Mouse (Mus musculus) E14TG2a.4 (cell line): ENCODE results near the gene Gm4952.

Experiments
- H3K27me3 ChIP-seq: 2 replicates; pipeline ENCODE4 v1.6.1; 2014; ENCODE audit warnings: low read length, control low read depth; ENCODE audit not compliant: insufficient read depth
- H3K36me3 ChIP-seq: 2 replicates; pipeline ENCODE4 v1.6.1; 2014; ENCODE audit warnings: low read length, control low read depth; ENCODE audit not compliant: insufficient read depth
- H3K4me1 ChIP-seq: replicated peaks from 2 replicates; pipeline ENCODE4 v1.6.1; 2014; ENCODE audit warnings: low read depth, low read length, control low read depth
- H3K4me3 ChIP-seq: replicated peaks from 2 replicates; pipeline ENCODE4 v1.5.1; 2014; ENCODE audit warnings: mild to moderate bottlenecking, low read length
- H3K9me3 ChIP-seq: 2 replicates; pipeline ENCODE4 v1.6.1; 2014; ENCODE audit warnings: low read length, control low read depth
- CTCF ChIP-seq: conservative IDR thresholded peaks from 2 replicates; pipeline ENCODE4 v1.5.1; 2014; ENCODE audit warnings: low read length
- NANOG ChIP-seq: IDR thresholded peaks from 2 replicates; pipeline ENCODE4 v1.6.1; 2014; ENCODE audit warnings: borderline replicate concordance, low read length, mixed read lengths
- POU5F1 ChIP-seq: IDR thresholded peaks from 2 replicates; pipeline ENCODE4 v1.6.1; 2014; ENCODE audit warnings: low read length, borderline replicate concordance

Gm4952 gene

DNA sequence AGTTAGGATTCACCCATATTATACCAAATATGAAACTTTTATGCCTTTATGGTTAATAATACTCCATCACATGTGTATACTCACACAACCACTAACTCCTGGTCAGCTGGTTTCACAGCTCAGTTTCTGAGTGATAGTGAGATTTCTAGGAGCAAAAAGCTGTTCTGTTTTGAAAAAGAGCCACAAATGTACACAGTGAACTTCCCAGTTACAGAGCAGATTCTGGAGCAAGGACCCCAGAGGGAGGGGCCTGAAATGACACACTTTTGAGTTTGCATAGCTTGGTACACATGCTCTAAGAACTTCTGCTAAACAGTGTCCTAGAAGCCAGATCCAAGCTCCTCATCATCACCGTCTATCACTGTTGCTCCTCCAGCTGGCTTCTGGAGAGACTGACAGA lies at the start of gene Gm4952:
Gene Gm4952 (plus strand): TSS at position 301 of the 400 bp plus-strand sequence.
- Histone ChIP-seq H3K36me3 (no peaks in the 10 kb centered on the region), H3K4me1 (peaks cover 16% of the 10 kb centered on the region), H3K4me3 (no peak within 1 kb of the TSS), H3K9me3 (no peaks in the 10 kb centered on the region), H3K27me3 (peaks cover 29% of the 10 kb centered on the region)
- TF ChIP-seq CTCF (no peak), POU5F1 (no peak), NANOG (no peak)

DNA sequence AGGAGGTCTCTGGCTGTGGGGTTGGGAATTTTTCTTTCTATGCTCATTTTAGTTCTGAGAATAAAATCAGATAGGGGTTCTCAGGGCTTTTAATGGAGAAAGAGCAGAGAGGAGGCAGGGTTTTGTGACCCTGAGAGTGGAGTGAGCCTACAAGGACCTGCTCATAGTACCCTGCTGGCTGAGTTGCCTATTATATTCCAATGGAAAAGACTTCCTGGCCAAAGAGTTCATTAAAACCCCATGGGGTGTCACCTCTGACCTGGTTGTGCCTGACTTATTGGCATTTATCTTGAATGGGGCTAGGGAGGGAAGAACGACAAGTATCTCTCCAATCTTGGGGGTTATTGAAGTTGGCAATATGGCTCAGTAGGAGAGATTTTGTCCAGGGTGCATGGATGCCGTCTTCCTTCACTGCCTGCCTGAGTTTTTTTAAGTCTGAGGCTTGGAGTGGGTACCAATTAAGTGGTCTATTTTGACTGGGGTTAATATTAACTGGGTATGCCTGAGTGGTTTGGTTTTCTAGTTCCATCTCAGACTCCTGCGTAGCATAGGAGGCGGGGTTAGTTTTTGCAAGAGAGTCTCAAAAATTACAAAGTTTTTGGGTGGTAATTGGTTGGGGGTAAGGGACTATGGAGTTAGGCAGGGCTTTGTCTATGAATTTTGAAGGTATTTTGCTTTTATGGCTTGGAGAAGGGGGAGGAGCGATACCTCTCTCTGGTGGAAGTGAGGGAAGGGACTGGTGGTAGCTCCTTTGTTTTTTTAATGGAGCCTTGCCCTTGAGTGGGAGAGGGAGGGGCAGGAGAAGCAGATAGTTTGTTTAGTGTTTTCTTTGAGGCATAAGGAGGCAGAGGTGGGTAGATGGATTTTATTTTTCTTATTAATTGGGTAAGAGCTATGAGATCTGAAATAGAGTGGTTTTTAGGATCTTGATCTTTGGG lies 49.5 kb upstream of the Gm4952 start:
- Histone ChIP-seq H3K9me3 (peaks cover 35% of the 10 kb centered on the region), H3K27me3 (no peaks in the 10 kb centered on the region), H3K36me3 (no peaks in the 10 kb centered on the region), H3K4me1 (peaks cover 12% of the 10 kb centered on the region), H3K4me3 (no peak overlapping the region)
- TF ChIP-seq POU5F1 (no peak), CTCF (no peak), NANOG (no peak)

DNA sequence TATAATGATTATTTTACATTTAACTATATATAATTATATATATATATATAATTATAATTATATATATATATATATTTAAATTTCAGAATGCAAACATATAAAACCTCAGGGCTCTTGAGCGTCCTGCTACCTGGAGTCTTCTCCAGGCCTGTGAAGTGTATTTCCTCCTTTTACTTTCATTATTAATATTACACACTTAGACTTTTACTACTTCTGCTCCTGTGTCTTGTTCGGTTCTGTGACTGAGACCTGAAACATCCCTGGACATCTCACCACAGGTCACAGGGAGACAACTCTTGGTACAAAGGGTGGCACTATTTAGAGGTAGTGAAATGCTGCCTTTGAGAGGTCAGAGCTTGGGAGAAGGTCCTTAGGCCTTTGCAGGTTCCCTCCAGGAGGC lies 43.5 kb upstream of the Gm4952 start:
- Histone ChIP-seq H3K4me3 (no peak overlapping the region), H3K27me3 (no peaks in the 10 kb centered on the region), H3K36me3 (no peaks in the 10 kb centered on the region), H3K9me3 (no peaks in the 10 kb centered on the region), H3K4me1 (no peaks in the 10 kb centered on the region)
- TF ChIP-seq CTCF: no peak
- TF ChIP-seq POU5F1: no peak
- no peak for TF ChIP-seq NANOG

DNA sequence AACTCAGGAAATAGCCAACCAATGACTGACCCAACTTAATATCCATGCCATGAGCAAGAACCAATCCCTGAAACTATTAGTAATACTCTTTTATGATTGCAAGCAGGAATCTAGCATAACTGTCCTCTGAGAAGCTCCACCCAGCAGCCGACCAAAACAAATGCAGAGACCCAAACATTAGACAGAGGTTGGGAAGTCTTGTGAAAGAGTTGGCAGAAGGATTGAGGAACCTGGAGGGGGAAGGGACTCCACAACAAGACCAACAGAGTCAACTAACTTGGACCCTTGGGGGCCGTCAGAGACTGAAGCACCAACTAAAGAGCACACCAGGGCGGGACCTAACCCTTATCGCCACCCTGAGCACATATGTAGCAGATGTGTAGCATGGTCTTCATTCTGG lies 41.6 kb upstream of the Gm4952 start:
- H3K36me3 ChIP-seq: no peaks in the 10 kb centered on the region
- no peaks in the 10 kb centered on the region for H3K27me3 ChIP-seq
- H3K4me1 ChIP-seq: no peaks in the 10 kb centered on the region
- TF ChIP-seq NANOG (no peak), CTCF (no peak), POU5F1 (no peak)
- no peaks in the 10 kb centered on the region for H3K9me3 ChIP-seq
- no peak overlapping the region for H3K4me3 ChIP-seq

DNA sequence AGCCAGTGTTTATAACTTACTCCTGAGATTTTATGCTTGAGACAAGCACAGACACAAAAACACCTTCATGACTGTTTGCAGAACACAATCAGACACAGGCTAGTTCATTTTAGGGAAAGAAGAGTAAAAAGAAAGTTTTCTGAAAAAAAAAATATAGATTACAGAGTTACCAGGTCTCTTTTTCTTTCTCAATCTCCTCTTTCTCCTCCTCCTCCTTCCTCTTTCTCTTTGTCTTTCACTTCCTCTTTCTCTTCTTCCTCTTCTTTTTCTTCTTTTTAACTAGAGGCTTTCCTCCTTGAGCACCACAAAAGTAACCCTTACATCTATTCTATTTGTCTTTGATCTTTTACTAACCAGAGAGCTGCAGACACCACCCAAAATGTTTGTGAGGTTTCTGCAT lies 35.6 kb upstream of the Gm4952 start:
- Histone ChIP-seq H3K4me3 (no peak overlapping the region), H3K36me3 (no peaks in the 10 kb centered on the region), H3K27me3 (no peaks in the 10 kb centered on the region), H3K4me1 (no peaks in the 10 kb centered on the region), H3K9me3 (no peaks in the 10 kb centered on the region)
- TF ChIP-seq CTCF (no peak), POU5F1 (no peak), NANOG (no peak)

DNA sequence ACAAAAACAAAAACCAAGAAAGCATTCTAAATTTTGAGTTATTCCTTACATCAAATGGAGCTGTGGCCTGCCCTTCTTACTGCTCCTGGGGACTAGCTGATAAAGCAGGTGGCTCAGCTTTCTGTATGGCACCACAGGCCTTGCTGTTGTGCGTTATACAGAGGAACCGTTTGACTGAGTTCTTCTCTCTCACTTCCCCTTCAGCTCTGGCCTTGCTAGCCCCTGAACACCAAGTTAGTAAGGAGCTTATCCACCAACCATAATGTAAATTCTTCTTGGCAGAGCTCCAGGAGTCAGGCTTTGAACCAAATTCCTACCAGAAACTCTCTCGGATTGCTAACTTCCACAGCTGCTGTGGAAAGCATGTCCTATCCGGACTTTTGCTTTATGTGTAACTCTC lies 32.8 kb upstream of the Gm4952 start:
- Histone ChIP-seq H3K4me3 (no peak overlapping the region), H3K4me1 (no peaks in the 10 kb centered on the region), H3K9me3 (no peaks in the 10 kb centered on the region), H3K27me3 (no peaks in the 10 kb centered on the region), H3K36me3 (no peaks in the 10 kb centered on the region)
- no peak for TF ChIP-seq NANOG
- TF ChIP-seq CTCF: no peak

DNA sequence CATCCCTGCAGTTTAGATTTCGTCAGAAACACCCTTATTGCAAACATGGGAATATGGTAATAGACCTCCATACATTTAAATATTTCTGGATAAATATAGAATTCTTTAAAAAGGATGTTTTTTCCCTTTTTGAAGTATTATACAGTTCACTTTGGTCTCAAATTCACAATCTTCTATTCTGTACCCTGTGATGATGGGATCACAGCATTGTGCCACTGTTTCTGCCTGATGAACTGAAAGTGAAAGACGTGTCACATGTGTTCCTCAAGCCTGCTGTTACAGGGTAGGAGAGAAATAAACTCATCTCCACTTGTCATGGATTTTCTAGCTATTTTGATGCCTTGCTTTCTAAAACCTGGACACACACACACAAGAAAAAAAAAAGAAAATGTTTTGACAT lies 28.9 kb upstream of the Gm4952 start:
- Histone ChIP-seq H3K4me3 (no peak overlapping the region), H3K27me3 (no peaks in the 10 kb centered on the region), H3K4me1 (peaks cover 27% of the 10 kb centered on the region), H3K36me3 (no peaks in the 10 kb centered on the region), H3K9me3 (no peaks in the 10 kb centered on the region)
- TF ChIP-seq CTCF (no peak), POU5F1 (no peak), NANOG (no peak)

DNA sequence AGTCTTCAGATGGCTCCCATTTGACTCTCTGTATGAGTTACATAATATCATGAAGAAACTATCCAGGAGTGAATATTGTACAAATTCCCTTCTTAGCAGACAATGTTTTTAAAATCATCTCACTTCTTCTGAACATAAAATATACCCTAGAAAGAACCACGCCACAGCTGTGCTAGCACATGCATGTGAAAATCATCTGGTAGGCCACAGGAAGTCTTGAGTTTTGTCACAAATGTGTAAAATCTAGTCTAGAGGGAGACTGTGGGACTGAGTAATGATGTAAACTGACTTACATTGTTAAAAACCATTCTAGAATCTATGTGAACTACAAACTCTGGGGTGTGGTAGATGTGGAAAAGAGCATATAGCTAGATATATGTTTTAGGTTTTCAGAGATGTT lies 28.1 kb upstream of the Gm4952 start:
- no peaks in the 10 kb centered on the region for H3K27me3 ChIP-seq
- H3K4me1 ChIP-seq: peaks cover 27% of the 10 kb centered on the region
- no peak overlapping the region for H3K4me3 ChIP-seq
- H3K36me3 ChIP-seq: peaks cover 2% of the 10 kb centered on the region
- H3K9me3 ChIP-seq: no peaks in the 10 kb centered on the region
- TF ChIP-seq CTCF: no peak
- TF ChIP-seq POU5F1: no peak
- TF ChIP-seq NANOG: no peak

DNA sequence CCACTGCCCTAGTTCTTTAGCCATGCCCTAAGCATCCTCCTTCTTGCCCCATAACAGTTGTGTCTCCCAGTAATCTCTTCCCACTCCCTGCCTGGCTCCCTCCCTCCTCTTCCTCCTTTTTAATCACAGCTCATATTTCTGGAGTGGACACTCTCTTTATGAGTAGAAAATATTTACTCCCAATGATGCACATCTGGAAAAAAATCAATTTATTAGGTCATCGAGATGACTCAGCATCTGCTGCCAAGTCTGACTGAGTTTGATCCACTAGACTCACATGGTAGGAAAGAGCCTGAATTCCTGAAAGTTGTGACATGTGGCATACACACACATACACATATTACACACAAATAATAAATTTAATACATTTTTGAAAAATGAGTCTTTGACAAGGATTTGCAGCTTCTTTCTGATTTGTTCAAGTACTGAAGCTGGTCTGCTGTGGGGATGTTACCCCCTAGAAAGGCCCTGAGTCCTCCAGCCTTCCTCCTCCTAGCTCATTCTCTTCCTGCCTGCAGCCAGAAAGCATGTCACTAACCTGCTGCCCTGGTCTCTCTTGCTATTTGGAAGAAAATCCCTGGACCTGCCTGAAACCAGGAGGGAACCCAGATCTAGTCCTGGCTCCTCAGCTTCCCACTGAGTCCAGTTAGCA lies 27.0 kb upstream of the Gm4952 start:
- H3K9me3 ChIP-seq: no peaks in the 10 kb centered on the region
- H3K4me1 ChIP-seq: peaks cover 27% of the 10 kb centered on the region
- no peak for TF ChIP-seq NANOG
- no peak for TF ChIP-seq CTCF
- TF ChIP-seq POU5F1: no peak
- H3K36me3 ChIP-seq: peaks cover 12% of the 10 kb centered on the region
- no peaks in the 10 kb centered on the region for H3K27me3 ChIP-seq
- H3K4me3 ChIP-seq: no peak overlapping the region
